Mouse (Mus musculus) liver, embryonic 13.5 days (tissue): ENCODE measurements around the gene Tbc1d20. TPM values are rescaled to one million over a fixed set of nuclear protein-coding genes. Genes with fewer than 3 reads are reported as not detected.
A peak's percentile ranks its signal among the peaks of the same experiment; 100 is the strongest.
"Not testable (repeated sequence)": the region's sequence is repeated elsewhere in the genome, so short reads cannot be mapped to it uniquely, and the experiment has no call there.

ENCODE experiments used
- ATAC-seq: fragments of 200-750 bp; cut with Nextera tagmentation; 2 replicates; pipeline ENCODE4 v1.8.0; 2017; ENCODE audit warnings: low read depth, mild to moderate bottlenecking, moderate number of reproducible peaks, moderate library complexity
- DNase-seq: peaks from one replicate; pipeline ENCODE4 v3.0.0; 2022
- H3K27ac ChIP-seq: fragments of 300-500 bp; sonication (generic); 2 replicates; pipeline ENCODE4 v1.5.1; 2015; ENCODE audit warnings: moderate library complexity, mild to moderate bottlenecking, inconsistent platforms
- H3K27me3 ChIP-seq: fragments of 300-500 bp; sonication (generic); 2 replicates; pipeline ENCODE4 v1.6.1; 2015; ENCODE audit warnings: mild to moderate bottlenecking, inconsistent platforms
- H3K36me3 ChIP-seq: fragments of 300-500 bp; sonication (generic); 2 replicates; pipeline ENCODE4 v1.6.1; 2015; ENCODE audit warnings: mild to moderate bottlenecking, inconsistent platforms
- H3K4me1 ChIP-seq: fragments of 300-500 bp; sonication (generic); replicated peaks from 2 replicates; pipeline ENCODE4 v1.6.1; 2015; ENCODE audit warnings: inconsistent platforms
- H3K4me2 ChIP-seq: fragments of 300-500 bp; sonication (generic); 2 replicates; pipeline ENCODE4 v1.6.1; 2015; ENCODE audit warnings: inconsistent platforms, mild to moderate bottlenecking, moderate library complexity
- H3K4me3 ChIP-seq: fragments of 300-500 bp; sonication (generic); replicated peaks from 2 replicates; pipeline ENCODE4 v1.5.1; 2015; ENCODE audit warnings: mild to moderate bottlenecking, inconsistent platforms
- H3K9ac ChIP-seq: fragments of 300-500 bp; sonication (generic); 2 replicates; pipeline ENCODE4 v1.6.1; 2015; ENCODE audit warnings: mild to moderate bottlenecking, inconsistent platforms
- H3K9me3 ChIP-seq: fragments of 300-500 bp; sonication (generic); replicated peaks from 2 replicates; pipeline ENCODE4 v1.6.1; 2016; ENCODE audit warnings: inconsistent platforms
- WGBS: fragments of 180-500 bp; shearing (Covaris S2); methylation state at CpG from one replicate; pipeline ENCODE4 v1.1.7; 2015; ENCODE audit not compliant: insufficient replicate concordance; 5-methylcytosine and 5-hydroxymethylcytosine counted together
- polyA plus RNA-seq: library from polyadenylated mRNA; unstranded; fragments of >200 nt; fragmentation: Nextera tagmentation; extraction: Ambion mirVana; gene quantifications from 2 replicates; pipeline ENCODE4 v1.2.1, GENCODE M21; 2015

The Tbc1d20 gene
- polyA plus RNA-seq, result 10.9 and 11.4 TPM in 2 replicates

DNA sequence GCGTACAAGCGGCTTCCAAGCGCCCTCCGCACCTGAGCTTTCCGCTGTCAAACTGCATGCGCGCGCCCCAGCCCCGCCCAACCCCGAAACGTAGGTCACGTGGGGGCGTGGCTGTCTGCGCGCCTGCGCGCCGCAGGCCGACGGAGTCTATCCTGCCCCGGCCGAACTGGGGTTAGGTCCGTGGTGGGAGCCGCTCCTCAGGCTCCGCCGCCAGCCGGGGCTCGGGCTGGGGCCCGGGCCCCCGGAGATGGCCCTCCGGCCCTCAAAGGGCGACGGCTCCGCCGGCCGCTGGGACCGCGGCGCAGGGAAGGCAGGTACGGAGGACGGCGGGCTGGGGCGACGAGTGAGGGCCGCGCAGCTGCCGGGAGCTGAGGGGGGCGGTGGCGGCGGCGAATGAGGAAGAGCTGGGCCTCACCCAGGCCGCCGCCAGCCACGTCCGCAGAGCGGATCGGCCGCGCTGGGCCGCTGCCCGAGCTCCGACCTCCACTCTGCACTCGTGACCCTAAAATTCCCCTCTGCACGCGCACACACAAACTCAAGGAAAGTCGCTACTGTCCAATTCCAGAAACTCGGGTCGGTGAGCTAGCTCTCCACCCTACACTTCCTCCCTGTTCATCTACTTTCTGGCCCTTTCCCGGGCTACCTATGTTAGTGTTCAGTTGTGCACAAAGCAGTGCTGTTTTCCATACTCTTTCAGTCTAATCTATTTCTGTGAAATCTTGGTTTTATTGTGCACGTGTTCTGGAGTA, at the start of gene Tbc1d20:
Gene Tbc1d20, plus strand, starts transcription at position 102 of the 749 bp plus-strand sequence.
- Histone ChIP-seq H3K27ac (peak within 1 kb of the TSS; percentile 83), H3K27me3 (no peaks in the 10 kb centered on the region), H3K36me3 (0 out of 2 replicates have a peak, but pooled peaks cover 3% of the 10 kb centered on the region), H3K4me3 (peak within 1 kb of the TSS; percentile 91), H3K4me1 (peaks cover 40% of the 10 kb centered on the region), H3K9ac (peak within 1 kb of the TSS; percentile 93), H3K9me3 (no peaks in the 10 kb centered on the region), H3K4me2 (peak within 1 kb of the TSS; percentile 85)
- under 1% methylated on average over 69 of the region's 70 CpGs for WGBS
- ATAC-seq (peak; percentile 98), DNase-seq (peak; percentile 88)

DNA sequence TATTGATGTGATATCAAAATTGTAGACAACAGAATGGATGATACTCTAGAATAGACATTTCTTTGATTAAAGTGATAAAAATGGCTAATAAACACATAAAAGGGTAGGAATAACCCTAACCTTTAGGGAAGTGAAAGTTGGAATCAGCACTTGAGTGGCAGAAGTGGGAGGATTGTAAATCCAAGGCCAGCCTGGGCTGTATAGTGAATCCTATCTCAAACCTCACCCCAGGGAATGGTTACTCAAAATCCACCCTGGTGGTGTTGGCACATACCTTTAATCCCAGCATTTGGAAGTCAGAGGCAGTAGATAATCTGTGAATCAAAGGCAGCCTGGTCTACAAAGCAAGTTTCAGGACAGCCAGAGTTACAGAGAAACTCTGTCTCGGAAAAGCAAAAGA, 46.4 kb upstream of the Tbc1d20 start:
- 82% methylated on average over 1 of the region's 1 CpGs for WGBS
- no peak overlapping the region for H3K9ac ChIP-seq
- H3K4me1 ChIP-seq, result 0 out of 2 replicates have a peak, but pooled peaks cover 3% of the 10 kb centered on the region
- no peaks in the 10 kb centered on the region for H3K9me3 ChIP-seq
- H3K27me3 ChIP-seq, result no peaks in the 10 kb centered on the region
- no peak overlapping the region for H3K27ac ChIP-seq
- H3K4me2 ChIP-seq, result no peak overlapping the region
- H3K36me3 ChIP-seq, result peaks cover 31% of the 10 kb centered on the region
- no peak for ATAC-seq
- H3K4me3 ChIP-seq, result no peak overlapping the region
- DNase-seq, result no peak

DNA sequence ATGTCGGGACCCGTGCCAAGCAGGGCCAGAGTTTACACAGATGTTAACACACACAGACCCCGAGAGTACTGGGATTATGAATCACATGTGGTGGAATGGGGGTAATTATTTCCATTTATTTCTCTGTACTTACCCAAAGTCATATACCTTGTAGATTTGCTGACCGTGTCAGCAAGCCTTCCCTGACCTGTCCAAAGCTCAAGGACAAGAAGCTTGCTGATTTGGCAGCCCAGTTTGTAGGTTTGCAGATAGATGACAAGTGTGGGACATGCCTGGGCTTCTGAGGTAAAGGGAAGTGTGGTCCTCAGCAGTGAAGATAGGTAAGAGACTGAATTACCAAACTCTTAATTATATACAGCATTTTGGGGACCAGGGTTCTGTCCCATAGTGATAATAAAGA, 43.1 kb upstream of the Tbc1d20 start:
- Histone ChIP-seq H3K9ac (no peak overlapping the region), H3K27ac (no peak overlapping the region), H3K27me3 (no peaks in the 10 kb centered on the region), H3K4me1 (0 out of 2 replicates have a peak, but pooled peaks cover 3% of the 10 kb centered on the region), H3K9me3 (no peaks in the 10 kb centered on the region), H3K4me2 (no peak overlapping the region), H3K36me3 (peaks cover 45% of the 10 kb centered on the region), H3K4me3 (no peak overlapping the region)
- ATAC-seq, result no peak
- no peak for DNase-seq
- 69% methylated on average over 4 of the region's 4 CpGs for WGBS

DNA sequence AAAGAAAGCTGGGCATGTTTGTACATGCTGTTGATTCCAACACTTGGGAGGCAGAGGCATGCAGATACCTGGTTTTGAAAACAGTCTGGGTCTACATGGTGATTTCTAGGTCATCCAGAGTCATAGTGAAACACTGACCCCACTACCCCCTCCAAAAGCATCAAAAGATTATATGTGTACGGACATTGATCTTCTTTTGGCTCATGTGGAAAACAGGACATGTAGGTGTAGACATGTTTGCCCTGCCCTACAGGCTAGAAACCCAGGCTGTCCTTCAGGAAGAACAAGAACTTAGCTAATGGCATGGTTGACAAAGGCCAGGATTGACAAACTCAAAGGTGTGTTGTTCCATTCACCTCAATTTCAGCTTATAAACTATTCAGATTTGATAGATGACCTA, 33.9 kb upstream of the Tbc1d20 start:
- Histone ChIP-seq H3K27me3 (no peaks in the 10 kb centered on the region), H3K4me1 (no peaks in the 10 kb centered on the region), H3K27ac (no peak overlapping the region), H3K4me2 (no peak overlapping the region), H3K9me3 (no peaks in the 10 kb centered on the region), H3K9ac (no peak overlapping the region), H3K4me3 (no peak overlapping the region), H3K36me3 (peaks cover 80% of the 10 kb centered on the region)
- no peak for ATAC-seq
- DNase-seq, result no peak
- WGBS, result 87% methylated on average over 1 of the region's 1 CpGs

DNA sequence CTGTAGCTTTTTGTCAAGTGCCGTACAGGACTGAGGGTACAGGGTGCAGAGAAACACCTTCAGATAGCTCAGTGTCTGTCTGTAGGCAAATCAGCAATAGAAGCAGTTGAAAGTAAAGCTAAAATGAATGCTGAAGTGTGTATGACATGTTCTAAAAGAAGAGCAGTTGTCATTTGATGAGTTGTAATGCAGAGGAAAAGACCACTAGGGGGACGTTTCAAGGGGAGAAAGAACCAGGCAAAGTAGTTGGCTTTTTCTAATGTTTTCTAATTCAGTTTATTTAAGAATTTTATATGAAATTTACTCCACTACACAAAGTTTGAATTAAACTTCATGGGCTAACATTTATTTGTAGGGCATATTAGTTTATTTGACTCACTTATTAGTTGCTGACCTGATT, 20.0 kb upstream of the Tbc1d20 start:
- no peak overlapping the region for H3K4me2 ChIP-seq
- ATAC-seq, result no peak

DNA sequence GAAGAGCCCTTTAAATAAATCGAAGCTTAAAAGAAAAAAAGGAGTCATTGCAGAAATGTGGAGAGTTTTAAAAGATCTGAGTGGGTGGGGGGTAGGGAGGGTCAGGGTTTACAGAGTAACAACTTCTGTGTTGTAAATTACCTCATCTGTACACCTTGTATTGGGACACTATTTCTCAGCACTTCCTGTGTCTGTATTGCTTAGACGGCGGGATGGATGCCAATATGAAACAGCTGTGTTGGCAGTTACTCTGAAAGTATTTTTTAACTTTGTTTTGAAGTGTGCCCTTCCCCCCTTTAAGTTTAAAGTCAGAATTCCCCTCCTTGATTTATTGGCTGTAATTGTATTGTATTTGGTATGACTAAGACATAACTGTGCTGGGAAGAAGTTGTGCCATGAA, 12.2 kb upstream of the Tbc1d20 start:
- H3K4me2 ChIP-seq, result no peak overlapping the region
- H3K4me1 ChIP-seq, result no peaks in the 10 kb centered on the region
- H3K27me3 ChIP-seq, result no peaks in the 10 kb centered on the region
- WGBS, result 87% methylated on average over 3 of the region's 3 CpGs
- H3K27ac ChIP-seq, result no peak overlapping the region
- DNase-seq (no peak), ATAC-seq (no peak)
- peaks cover 81% of the 10 kb centered on the region for H3K36me3 ChIP-seq
- H3K9ac ChIP-seq, result no peak overlapping the region
- no peaks in the 10 kb centered on the region for H3K9me3 ChIP-seq
- no peak overlapping the region for H3K4me3 ChIP-seq

More for the DNA sequence above, 20.0 kb upstream of the Tbc1d20 start:
- peaks cover 82% of the 10 kb centered on the region for H3K36me3 ChIP-seq
- no peaks in the 10 kb centered on the region for H3K9me3 ChIP-seq
- H3K4me3 ChIP-seq, result no peak overlapping the region
- H3K27ac ChIP-seq, result no peak overlapping the region
- H3K27me3 ChIP-seq, result no peaks in the 10 kb centered on the region
- WGBS, result 82% methylated on average over 2 of the region's 2 CpGs
- H3K4me1 ChIP-seq, result no peaks in the 10 kb centered on the region
- no peak overlapping the region for H3K9ac ChIP-seq
- DNase-seq, result no peak

DNA sequence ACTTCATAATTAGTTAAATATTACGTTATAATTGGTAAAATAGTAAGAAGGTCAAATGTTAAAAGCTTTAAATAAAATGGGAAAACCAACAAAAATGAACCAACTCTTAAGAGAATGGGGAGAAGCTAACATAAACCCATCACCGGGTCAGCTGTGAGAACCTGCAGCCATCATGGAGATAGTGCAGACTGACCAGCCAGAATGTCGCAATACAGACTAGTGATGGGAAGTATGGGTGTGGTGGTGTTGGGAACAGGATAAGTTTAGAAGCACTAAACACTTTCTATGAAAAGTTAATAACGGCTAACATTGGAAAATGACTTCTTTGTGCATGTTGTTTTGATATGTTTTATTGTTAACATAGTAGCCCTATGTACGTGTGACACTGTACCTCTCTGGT, 6.1 kb upstream of the Tbc1d20 start:
- Histone ChIP-seq H3K4me1 (no peaks in the 10 kb centered on the region), H3K27me3 (no peaks in the 10 kb centered on the region), H3K4me2 (no peak overlapping the region), H3K4me3 (no peak overlapping the region), H3K27ac (no peak overlapping the region), H3K36me3 (peaks cover 39% of the 10 kb centered on the region), H3K9me3 (no peaks in the 10 kb centered on the region), H3K9ac (no peak overlapping the region)
- ATAC-seq (no peak), DNase-seq (no peak)
- WGBS, result 80% methylated on average over 5 of the region's 5 CpGs

DNA sequence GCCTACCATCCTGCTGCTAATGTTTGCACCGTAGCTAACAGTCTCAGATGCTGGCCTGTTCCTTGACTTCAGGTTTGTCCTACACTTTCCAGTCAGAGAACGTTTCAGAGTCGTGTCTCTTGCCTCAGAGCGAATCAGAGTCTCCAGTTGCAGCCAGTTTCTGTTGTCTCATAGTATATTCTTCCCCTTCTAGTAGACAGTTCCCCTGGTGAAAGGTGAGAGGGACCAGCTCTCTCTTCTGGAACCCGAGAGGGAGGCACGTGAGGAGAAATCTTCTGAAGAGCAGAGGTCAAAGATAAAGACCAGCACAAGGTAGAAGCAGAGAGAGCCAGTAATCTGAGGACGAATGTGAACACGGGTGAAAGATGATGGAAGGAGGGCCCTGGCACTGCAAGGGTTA, 5.6 kb upstream of the Tbc1d20 start:
- no peaks in the 10 kb centered on the region for H3K9me3 ChIP-seq
- no peak for ATAC-seq
- H3K36me3 ChIP-seq, result peaks cover 35% of the 10 kb centered on the region
- H3K27ac ChIP-seq, result no peak overlapping the region
- peaks cover 1% of the 10 kb centered on the region for H3K4me1 ChIP-seq
- no peaks in the 10 kb centered on the region for H3K27me3 ChIP-seq
- no peak overlapping the region for H3K4me2 ChIP-seq
- DNase-seq, result no peak
- 72% methylated on average over 8 of the region's 8 CpGs for WGBS
- H3K4me3 ChIP-seq, result no peak overlapping the region
- no peak overlapping the region for H3K9ac ChIP-seq

DNA sequence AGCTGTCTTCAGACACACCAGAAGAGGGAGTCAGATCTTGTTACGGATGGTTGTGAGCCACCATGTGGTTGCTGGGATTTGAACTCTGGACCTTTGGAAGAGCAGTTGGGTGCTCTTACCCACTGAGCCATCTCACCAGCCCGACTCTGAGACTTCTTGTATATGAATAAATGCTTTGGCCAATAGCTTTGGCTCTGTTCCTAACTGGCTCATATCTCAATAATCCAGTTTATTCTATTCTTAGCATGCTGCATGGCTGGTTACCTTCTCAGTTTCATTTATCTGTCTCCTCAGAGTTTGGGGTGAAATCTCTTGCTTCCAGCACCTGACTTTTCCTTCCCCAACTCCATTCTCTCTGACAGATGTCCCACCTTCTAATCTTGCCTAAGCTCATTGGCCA, 4.0 kb upstream of the Tbc1d20 start:
- not testable (repeated sequence) for H3K9ac ChIP-seq, H3K27me3 ChIP-seq, DNase-seq, H3K4me2 ChIP-seq, H3K4me1 ChIP-seq, H3K27ac ChIP-seq, ATAC-seq, H3K4me3 ChIP-seq, H3K9me3 ChIP-seq
- H3K36me3 ChIP-seq, result peaks cover 19% of the 10 kb centered on the region
- WGBS, result 63% methylated on average over 2 of the region's 2 CpGs

DNA sequence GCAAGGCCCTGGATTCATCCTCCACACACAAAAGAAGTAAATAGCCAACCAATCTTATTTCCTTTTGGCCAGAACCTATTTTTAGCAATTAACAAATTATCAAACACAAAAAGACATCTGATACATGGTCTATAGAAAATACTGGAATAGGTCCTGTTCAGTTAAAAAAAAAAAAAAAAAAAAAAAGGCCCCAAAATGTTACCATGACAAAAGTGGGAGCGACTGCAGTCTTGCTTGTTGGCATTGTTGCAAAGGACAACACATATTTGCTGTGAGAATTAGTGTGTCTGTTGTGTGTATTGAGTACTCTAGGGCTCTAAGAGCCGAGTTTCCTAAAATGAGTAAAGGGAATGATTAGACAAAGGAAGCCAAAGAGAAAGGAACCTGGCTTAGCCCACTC, 1.2 kb upstream of the Tbc1d20 start:
- Histone ChIP-seq H3K9me3 (no peaks in the 10 kb centered on the region), H3K9ac (no peak overlapping the region), H3K4me1 (peaks cover 34% of the 10 kb centered on the region), H3K4me2 (no peak overlapping the region), H3K36me3 (0 out of 2 replicates have a peak, but pooled peaks cover 1% of the 10 kb centered on the region), H3K4me3 (no peak overlapping the region), H3K27ac (no peak overlapping the region), H3K27me3 (no peaks in the 10 kb centered on the region)
- no peak for DNase-seq
- WGBS, result 72% methylated on average over 2 of the region's 2 CpGs
- no peak for ATAC-seq

DNA sequence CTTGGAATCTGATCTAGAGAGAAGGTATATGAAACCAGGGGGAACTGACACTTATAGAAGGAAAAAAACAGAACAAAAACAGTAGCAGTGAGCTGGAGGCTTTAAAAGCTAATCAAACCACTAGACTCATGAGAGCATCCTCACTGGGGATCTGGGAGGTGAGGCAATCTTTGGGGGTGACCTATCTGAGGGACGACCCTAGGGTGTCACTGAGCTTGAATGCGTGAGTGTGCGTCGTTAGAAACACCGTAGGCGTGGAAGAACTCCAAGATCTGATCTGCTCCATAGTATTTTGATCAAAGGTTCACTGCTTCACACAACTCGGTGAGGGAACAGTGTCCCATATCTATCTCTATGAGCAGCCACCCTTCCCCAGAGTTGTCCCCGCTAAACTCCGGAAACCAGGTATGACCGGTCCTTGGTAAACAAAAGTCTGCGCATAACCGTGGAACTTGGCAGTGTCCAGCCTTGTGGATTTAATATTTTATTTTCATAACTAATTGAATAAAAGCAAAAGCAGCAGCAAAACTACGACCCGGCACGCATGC, 375 bp upstream of the Tbc1d20 start:
- DNase-seq, result no peak
- no peaks in the 10 kb centered on the region for H3K9me3 ChIP-seq
- H3K27ac ChIP-seq, result no peak overlapping the region
- peak overlapping the region; percentile 93 for H3K9ac ChIP-seq
- H3K4me3 ChIP-seq, result peak overlapping the region; percentile 91
- ATAC-seq, result peak; percentile 58
- no peaks in the 10 kb centered on the region for H3K27me3 ChIP-seq
- 0 out of 2 replicates have a peak, but pooled peaks cover 3% of the 10 kb centered on the region for H3K36me3 ChIP-seq
- H3K4me1 ChIP-seq, result peaks cover 35% of the 10 kb centered on the region
- peak overlapping the region; percentile 85 for H3K4me2 ChIP-seq
- 1% methylated on average over 15 of the region's 15 CpGs for WGBS

DNA sequence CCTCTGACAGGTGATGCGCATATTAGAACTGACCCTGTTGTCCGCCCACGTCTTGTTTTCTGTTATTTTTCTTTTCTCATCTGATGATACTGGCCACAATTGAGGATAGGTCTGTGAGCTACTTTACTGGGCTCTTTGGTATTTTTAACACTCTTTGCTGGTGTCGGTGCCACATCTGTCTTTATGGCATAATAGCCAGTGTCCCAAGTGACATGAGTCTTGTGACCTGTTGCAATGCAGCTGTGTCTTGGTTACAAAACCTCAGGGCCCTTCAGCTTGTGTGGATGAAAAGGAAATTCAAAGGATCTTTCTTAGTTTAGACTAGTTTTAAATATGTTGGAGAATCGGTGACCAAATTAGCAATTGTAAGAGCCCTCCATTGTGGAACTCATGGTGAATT, 913 bp downstream of the Tbc1d20 start:
- 34% methylated on average over 5 of the region's 5 CpGs for WGBS
- H3K27ac ChIP-seq, result no peak overlapping the region
- DNase-seq, result no peak

More for the DNA sequence above, 913 bp downstream of the Tbc1d20 start:
- Histone ChIP-seq H3K4me3 (peak overlapping the region; percentile 91), H3K4me2 (peak overlapping the region; percentile 85), H3K9ac (peak overlapping the region; percentile 93), H3K27me3 (no peaks in the 10 kb centered on the region), H3K36me3 (0 out of 2 replicates have a peak, but pooled peaks cover 3% of the 10 kb centered on the region), H3K9me3 (no peaks in the 10 kb centered on the region), H3K4me1 (peaks cover 40% of the 10 kb centered on the region)
- ATAC-seq, result no peak
